Mouse (Mus musculus) intestine, embryonic 14.5 days (tissue): ENCODE results near the gene Tctex1d4. TPM values are rescaled to one million over a fixed set of nuclear protein-coding genes. Genes with fewer than 3 reads are reported as not detected.

ENCODE experiments used
- ATAC-seq: fragments of 200-750 bp; cut with Nextera tagmentation; replicated peaks from 2 replicates; pipeline ENCODE4 v1.8.0; 2017; ENCODE audit warnings: low read depth, moderate number of reproducible peaks, moderate TSS enrichment, moderate library complexity; ENCODE audit not compliant: low FRiP score, low TSS enrichment
- DNase-seq: peaks from one replicate; pipeline ENCODE4 v3.0.0-alpha.2; 2018; ENCODE audit warnings: low spot score
- H3K27ac ChIP-seq: fragments of 300-500 bp; sonication (generic); 2 replicates; pipeline ENCODE4 v1.5.1; 2014; ENCODE audit warnings: low read depth, mild to moderate bottlenecking, control low read depth
- H3K27me3 ChIP-seq: fragments of 300-500 bp; sonication (generic); replicated peaks from 2 replicates; pipeline ENCODE4 v1.6.1; 2014; ENCODE audit warnings: low read length, control low read depth; ENCODE audit not compliant: control insufficient read depth, insufficient read depth
- H3K36me3 ChIP-seq: fragments of 300-500 bp; sonication (generic); 2 replicates; pipeline ENCODE4 v1.6.1; 2014; ENCODE audit warnings: low read length, control low read depth; ENCODE audit not compliant: control insufficient read depth, insufficient read depth
- H3K4me1 ChIP-seq: fragments of 300-500 bp; sonication (generic); replicated peaks from 2 replicates; pipeline ENCODE4 v1.6.1; 2014; ENCODE audit warnings: low read length, control low read depth, mixed read lengths; ENCODE audit not compliant: control insufficient read depth, insufficient read depth
- H3K4me2 ChIP-seq: fragments of 300-500 bp; sonication (generic); 2 replicates; pipeline ENCODE4 v1.6.1; 2014; ENCODE audit warnings: low read length
- H3K4me3 ChIP-seq: fragments of 300-500 bp; sonication (generic); 2 replicates; pipeline ENCODE4 v1.5.1; 2014; ENCODE audit warnings: low read depth, low read length, control low read depth, mixed read lengths
- H3K9ac ChIP-seq: fragments of 300-500 bp; sonication (generic); 2 replicates; pipeline ENCODE4 v1.6.1; 2014; ENCODE audit warnings: mild to moderate bottlenecking, low read length
- H3K9me3 ChIP-seq: fragments of 300-500 bp; sonication (generic); 2 replicates; pipeline ENCODE4 v1.6.1; 2016; ENCODE audit warnings: low read length, control low read depth; ENCODE audit not compliant: control insufficient read depth
- WGBS: fragments of 180-500 bp; shearing (Covaris S2); extraction: QIAGEN DNeasy Blood & Tissue Kit; methylation state at CpG from one replicate; pipeline ENCODE4 v1.1.7; 2014; 5-methylcytosine and 5-hydroxymethylcytosine counted together
- polyA plus RNA-seq: library from polyadenylated mRNA; unstranded; fragments of >200 nt; fragmentation: Nextera tagmentation; extraction: Ambion mirVana; gene quantifications from 2 replicates; pipeline ENCODE4 v1.2.1, GENCODE M21; 2014

Tctex1d4 gene
- polyA plus RNA-seq, 1 experiment from 2014 or later = not detected

DNA sequence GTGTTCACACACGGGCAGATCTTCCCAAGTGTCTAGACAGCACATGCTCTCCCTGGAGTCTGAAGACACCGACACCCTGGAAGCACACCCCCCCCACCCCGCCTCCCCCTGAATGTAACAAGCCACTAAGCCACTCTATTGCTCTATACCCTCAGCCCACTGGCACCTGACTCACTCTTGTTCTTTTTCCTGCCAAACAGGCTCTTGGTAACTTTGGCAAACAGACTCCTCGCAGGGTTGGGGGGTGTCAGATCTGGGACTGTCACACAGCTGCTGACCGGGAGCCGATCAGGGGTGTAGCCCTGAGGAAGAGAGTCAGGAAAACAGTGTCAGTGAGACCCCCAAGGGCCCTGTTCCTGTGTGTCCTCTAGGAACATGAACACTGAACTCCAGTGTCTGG lies 4.6 kb downstream of the Tctex1d4 start:
- Histone ChIP-seq H3K27ac (no peak overlapping the region), H3K9ac (no peak overlapping the region)
- 77% methylated on average over 6 of the region's 6 CpGs for WGBS

DNA sequence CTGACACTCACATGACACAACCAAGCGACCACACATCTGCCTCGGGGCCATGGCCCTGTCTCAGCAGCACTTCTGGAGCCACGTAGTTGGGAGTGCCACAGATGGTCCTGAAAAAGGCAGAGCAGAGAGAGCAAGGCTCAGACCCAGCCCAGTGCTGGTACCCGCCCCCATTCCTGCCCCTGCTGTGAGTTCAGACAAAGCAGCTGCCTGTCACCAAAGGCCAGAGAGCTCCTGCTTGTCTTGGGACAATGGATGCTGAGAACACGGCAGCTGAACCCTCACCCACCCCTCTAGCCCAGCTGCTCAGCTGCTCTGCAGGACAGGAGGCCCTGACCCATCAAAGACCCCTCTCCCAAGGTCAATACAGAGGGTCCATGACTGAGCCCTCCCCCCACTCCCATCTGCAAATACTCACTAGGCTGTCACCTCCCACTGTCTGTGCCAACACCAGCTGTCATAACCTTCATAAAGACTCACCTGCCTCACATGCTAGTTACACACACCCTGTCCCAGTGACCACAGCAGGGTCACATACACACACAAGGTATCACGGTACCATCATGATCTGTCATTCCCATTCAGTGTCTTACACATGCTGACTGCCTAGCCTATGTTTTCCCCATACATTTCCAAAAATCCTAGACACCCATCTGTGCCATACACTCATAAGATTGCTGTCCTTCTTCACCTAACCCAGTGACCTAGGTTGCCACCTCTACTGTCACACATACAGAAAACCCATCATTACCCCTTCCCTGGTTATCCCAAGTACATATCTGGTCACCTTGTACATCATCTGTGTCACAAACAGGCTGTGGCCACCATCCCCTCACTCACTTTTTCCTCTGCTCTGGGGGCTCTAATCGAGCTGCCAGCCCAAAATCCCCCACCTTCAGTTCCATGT lies 5.5 kb downstream of the Tctex1d4 start:
- no peak for DNase-seq
- ATAC-seq = no peak

More for the DNA sequence above, 4.6 kb downstream of the Tctex1d4 start:
- no peaks in the 10 kb centered on the region for H3K9me3 ChIP-seq
- no peak overlapping the region for H3K4me2 ChIP-seq
- H3K27me3 ChIP-seq = peaks cover 20% of the 10 kb centered on the region
- DNase-seq (no peak), ATAC-seq (no peak)
- no peak overlapping the region for H3K4me3 ChIP-seq
- H3K36me3 ChIP-seq = 0 out of 2 replicates have a peak, but pooled peaks cover 4% of the 10 kb centered on the region
- peaks cover 15% of the 10 kb centered on the region; the same call in 1 of the 2 replicates for H3K4me1 ChIP-seq

GRCm38 (mm10) chr4:117132794-117133143 lies 6.2 kb downstream of the Tctex1d4 start:
- Histone ChIP-seq H3K27ac (no peak overlapping the region), H3K9ac (peak overlapping the region; percentile 75; the same call in 1 of the 2 replicates), H3K4me3 (peak overlapping the region; percentile 82), H3K9me3 (no peaks in the 10 kb centered on the region), H3K4me1 (0 out of 2 replicates have a peak, but pooled peaks cover 10% of the 10 kb centered on the region), H3K27me3 (peaks cover 20% of the 10 kb centered on the region), H3K36me3 (0 out of 2 replicates have a peak, but pooled peaks cover 4% of the 10 kb centered on the region), H3K4me2 (peak overlapping the region; percentile 98)
- no peak for ATAC-seq
- DNase-seq = no peak
- WGBS = 19% methylated on average over 11 of the region's 11 CpGs

More for the DNA sequence above, 5.5 kb downstream of the Tctex1d4 start:
- H3K9me3 ChIP-seq = no peaks in the 10 kb centered on the region
- peak overlapping the region; percentile 82; the same call in 1 of the 2 replicates for H3K4me3 ChIP-seq
- H3K9ac ChIP-seq = no peak overlapping the region
- H3K27me3 ChIP-seq = peaks cover 20% of the 10 kb centered on the region
- H3K36me3 ChIP-seq = 0 out of 2 replicates have a peak, but pooled peaks cover 4% of the 10 kb centered on the region
- WGBS = 40% methylated on average over 7 of the region's 7 CpGs
- H3K4me2 ChIP-seq = peak overlapping the region; percentile 98
- no peak overlapping the region for H3K27ac ChIP-seq
- 0 out of 2 replicates have a peak, but pooled peaks cover 10% of the 10 kb centered on the region for H3K4me1 ChIP-seq

DNA sequence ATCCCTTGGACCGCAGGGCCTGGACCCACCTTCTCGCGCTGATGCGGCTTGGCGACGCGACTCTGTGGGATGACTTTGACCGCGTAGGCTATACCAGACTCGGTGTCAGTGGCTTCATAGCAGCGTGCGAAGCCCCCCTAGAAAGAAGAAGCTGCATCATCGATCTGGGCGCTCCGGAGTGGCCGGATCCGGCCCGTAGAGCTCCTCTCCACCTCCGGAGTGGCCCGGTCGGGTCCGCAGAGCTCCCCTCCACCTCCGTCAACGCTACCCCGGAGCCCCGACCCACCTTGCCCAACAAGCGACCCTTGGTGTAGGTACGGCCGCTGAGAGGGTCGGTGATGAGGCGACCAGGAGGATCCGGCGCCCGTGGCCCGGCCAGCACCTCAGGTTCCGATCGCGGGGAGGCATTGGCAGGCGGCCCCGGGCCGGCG lies 6.8 kb downstream of the Tctex1d4 start:
- peak overlapping the region; percentile 82 for H3K4me3 ChIP-seq
- peak; percentile 4 for ATAC-seq
- no peaks in the 10 kb centered on the region for H3K9me3 ChIP-seq
- peak overlapping the region; percentile 98 for H3K4me2 ChIP-seq
- 0 out of 2 replicates have a peak, but pooled peaks cover 10% of the 10 kb centered on the region for H3K4me1 ChIP-seq
- no peaks in the 10 kb centered on the region for H3K36me3 ChIP-seq
- H3K27ac ChIP-seq = 0 out of 2 replicates have a peak overlapping the region, but pooled peaks have one; percentile 11
- under 1% methylated on average over 42 of the region's 42 CpGs for WGBS
- peak overlapping the region; percentile 75 for H3K9ac ChIP-seq
- H3K27me3 ChIP-seq = peaks cover 20% of the 10 kb centered on the region
- DNase-seq = no peak

GRCm38 (mm10) chr4:117133817-117134600 lies 7.4 kb downstream of the Tctex1d4 start, which contains the start of gene Plk3:
TSS of gene Plk3 (minus strand) at chr4:117133963.
- no peaks in the 10 kb centered on the region for H3K36me3 ChIP-seq
- DNase-seq = peak; percentile 99
- H3K9ac ChIP-seq = peak within 1 kb of the TSS; percentile 75

GRCm38 (mm10) chr4:117134601-117134995 lies 8.0 kb downstream of the Tctex1d4 start:
- DNase-seq (no peak), ATAC-seq (no peak)
- H3K36me3 ChIP-seq = no peaks in the 10 kb centered on the region
- H3K4me3 ChIP-seq = no peak overlapping the region
- 35% methylated on average over 2 of the region's 2 CpGs for WGBS
- 0 out of 2 replicates have a peak, but pooled peaks cover 10% of the 10 kb centered on the region for H3K4me1 ChIP-seq
- no peaks in the 10 kb centered on the region for H3K9me3 ChIP-seq
- no peak overlapping the region for H3K27ac ChIP-seq
- H3K9ac ChIP-seq = no peak overlapping the region
- H3K4me2 ChIP-seq = no peak overlapping the region; the same call in 1 of the 2 replicates
- peaks cover 20% of the 10 kb centered on the region for H3K27me3 ChIP-seq

More at GRCm38 (mm10) chr4:117133817-117134600, 7.4 kb downstream of the Tctex1d4 start, which contains the start of gene Plk3:
- ATAC-seq = peak; percentile 81
- Histone ChIP-seq H3K27me3 (peaks cover 20% of the 10 kb centered on the region), H3K4me1 (0 out of 2 replicates have a peak, but pooled peaks cover 10% of the 10 kb centered on the region), H3K4me2 (peak within 1 kb of the TSS; percentile 98), H3K9me3 (no peaks in the 10 kb centered on the region), H3K27ac (0 out of 2 replicates have a peak within 1 kb of the TSS, but pooled peaks have one; percentile 11), H3K4me3 (peak within 1 kb of the TSS; percentile 82)
- 2% methylated on average over 38 of the region's 48 CpGs for WGBS

DNA sequence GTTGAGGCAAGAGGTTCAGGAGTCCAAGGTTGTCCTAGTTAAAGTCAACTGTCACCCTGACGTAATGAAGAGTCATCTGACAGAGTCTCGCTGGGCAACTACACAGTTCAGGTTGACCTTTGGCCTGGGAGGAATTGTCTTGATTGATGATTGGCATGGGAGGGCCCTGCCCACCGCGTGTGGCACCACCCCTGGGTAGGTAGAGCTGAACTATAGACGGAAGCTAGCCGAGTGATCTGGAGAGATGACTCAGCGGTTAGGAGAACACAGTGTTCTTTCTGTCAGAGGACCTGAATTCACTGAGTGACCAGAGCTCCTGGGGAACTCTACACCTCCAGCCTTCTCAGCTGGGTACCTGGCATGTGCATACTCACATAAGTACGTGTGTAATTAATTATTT lies 9.4 kb downstream of the Tctex1d4 start:
- ATAC-seq = peak; percentile 73
- WGBS = 19% methylated on average over 8 of the region's 8 CpGs
- H3K4me2 ChIP-seq = no peak overlapping the region
- H3K36me3 ChIP-seq = no peaks in the 10 kb centered on the region
- H3K4me1 ChIP-seq = 0 out of 2 replicates have a peak, but pooled peaks cover 10% of the 10 kb centered on the region
- H3K9ac ChIP-seq = no peak overlapping the region
- peaks cover 20% of the 10 kb centered on the region for H3K27me3 ChIP-seq
- no peaks in the 10 kb centered on the region for H3K9me3 ChIP-seq
- DNase-seq = no peak
- no peak overlapping the region for H3K4me3 ChIP-seq
- H3K27ac ChIP-seq = peak overlapping the region; percentile 51; the same call in 1 of the 2 replicates
